Mouse (Mus musculus): ENCODE data around the gene 1700013G24Rik. TPM values are rescaled to one million over a fixed set of nuclear protein-coding genes. Genes with fewer than 3 reads are reported as not detected.

1700013G24Rik gene
- polyA plus RNA-seq, 1 experiment from 2014 or later, result not detected

- Histone ChIP-seq H3K4me3 (ENCODE audit: low read length) (no peak overlapping the region), H3K9ac (ENCODE audit: low read length) (no peak overlapping the region), H3K27ac (ENCODE audit: low read length) (no peak overlapping the region), H3K4me2 (ENCODE audit: low read depth, low read length) (no peak overlapping the region), H3K27me3 (ENCODE audit: control insufficient read depth, insufficient read depth, low read depth, low read length) (no peaks in the 10 kb centered on the region), H3K9me3 (ENCODE audit: control insufficient read depth, low read length) (no peaks in the 10 kb centered on the region), H3K4me1 (replicated peaks; ENCODE audit: control insufficient read depth, insufficient read depth, low read length) (no peaks in the 10 kb centered on the region), H3K36me3 (ENCODE audit: control insufficient read depth, insufficient read depth, low read length) (no peaks in the 10 kb centered on the region)
- no peak for ATAC-seq (ENCODE audit: low read depth)
- 83% methylated on average over 8 of the region's 8 CpGs for WGBS
Observed at GRCm38 (mm10) chr4:137436979-137437669, 16.0 kb upstream of the 1700013G24Rik start.

GRCm38 (mm10) chr4:137438842-137439241 lies 14.2 kb upstream of the 1700013G24Rik start:
- no peaks in the 10 kb centered on the region for H3K36me3 ChIP-seq (ENCODE audit: control insufficient read depth, insufficient read depth, low read length)
- no peak overlapping the region for H3K9ac ChIP-seq (ENCODE audit: low read length)
- WGBS, result 79% methylated on average over 8 of the region's 8 CpGs
- no peak for ATAC-seq (ENCODE audit: low read depth)
- no peaks in the 10 kb centered on the region for H3K27me3 ChIP-seq (ENCODE audit: control insufficient read depth, insufficient read depth, low read depth, low read length)
- no peak overlapping the region for H3K4me2 ChIP-seq (ENCODE audit: low read depth, low read length)
- no peak overlapping the region for H3K4me3 ChIP-seq (ENCODE audit: low read length)
- H3K9me3 ChIP-seq (ENCODE audit: control insufficient read depth, low read length), result no peaks in the 10 kb centered on the region
- H3K27ac ChIP-seq (ENCODE audit: low read length), result no peak overlapping the region
- H3K4me1 ChIP-seq (replicated peaks; ENCODE audit: control insufficient read depth, insufficient read depth, low read length), result no peaks in the 10 kb centered on the region

- no peak overlapping the region for H3K9ac ChIP-seq (ENCODE audit: low read length)
- no peak for ATAC-seq (ENCODE audit: low read depth)
- H3K36me3 ChIP-seq (ENCODE audit: control insufficient read depth, insufficient read depth, low read length), result no peaks in the 10 kb centered on the region
- WGBS, result 84% methylated on average over 4 of the region's 4 CpGs
- no peaks in the 10 kb centered on the region for H3K9me3 ChIP-seq (ENCODE audit: control insufficient read depth, low read length)
- no peaks in the 10 kb centered on the region for H3K27me3 ChIP-seq (ENCODE audit: control insufficient read depth, insufficient read depth, low read depth, low read length)
- no peaks in the 10 kb centered on the region for H3K4me1 ChIP-seq (replicated peaks; ENCODE audit: control insufficient read depth, insufficient read depth, low read length)
- H3K27ac ChIP-seq (ENCODE audit: low read length), result no peak overlapping the region
- H3K4me3 ChIP-seq (ENCODE audit: low read length), result no peak overlapping the region
- no peak overlapping the region for H3K4me2 ChIP-seq (ENCODE audit: low read depth, low read length)
Observed at GRCm38 (mm10) chr4:137441332-137441731, 11.8 kb upstream of the 1700013G24Rik start.

- H3K4me3 ChIP-seq (ENCODE audit: low read length), result no peak overlapping the region
- no peak overlapping the region for H3K9ac ChIP-seq (ENCODE audit: low read length)
- H3K9me3 ChIP-seq (ENCODE audit: control insufficient read depth, low read length), result no peaks in the 10 kb centered on the region
- H3K4me2 ChIP-seq (ENCODE audit: low read depth, low read length), result no peak overlapping the region
- H3K4me1 ChIP-seq (replicated peaks; ENCODE audit: control insufficient read depth, insufficient read depth, low read length), result peaks cover 12% of the 10 kb centered on the region
- no peak for ATAC-seq (ENCODE audit: low read depth)
- no peak overlapping the region for H3K27ac ChIP-seq (ENCODE audit: low read length)
- WGBS, result 10% methylated on average over 5 of the region's 5 CpGs
- H3K27me3 ChIP-seq (ENCODE audit: control insufficient read depth, insufficient read depth, low read depth, low read length), result no peaks in the 10 kb centered on the region
- no peaks in the 10 kb centered on the region for H3K36me3 ChIP-seq (ENCODE audit: control insufficient read depth, insufficient read depth, low read length)
Observed at GRCm38 (mm10) chr4:137443625-137444024, 9.5 kb upstream of the 1700013G24Rik start.

GRCm38 (mm10) chr4:137445881-137446280 lies 7.2 kb upstream of the 1700013G24Rik start:
- WGBS, result 86% methylated on average over 4 of the region's 4 CpGs
- Histone ChIP-seq H3K9ac (ENCODE audit: low read length) (no peak overlapping the region), H3K27ac (ENCODE audit: low read length) (no peak overlapping the region), H3K36me3 (ENCODE audit: control insufficient read depth, insufficient read depth, low read length) (no peaks in the 10 kb centered on the region), H3K27me3 (ENCODE audit: control insufficient read depth, insufficient read depth, low read depth, low read length) (no peaks in the 10 kb centered on the region), H3K9me3 (ENCODE audit: control insufficient read depth, low read length) (no peaks in the 10 kb centered on the region), H3K4me3 (ENCODE audit: low read length) (no peak overlapping the region), H3K4me2 (ENCODE audit: low read depth, low read length) (no peak overlapping the region), H3K4me1 (replicated peaks; ENCODE audit: control insufficient read depth, insufficient read depth, low read length) (peaks cover 15% of the 10 kb centered on the region)
- no peak for ATAC-seq (ENCODE audit: low read depth)

- Histone ChIP-seq H3K27me3 (ENCODE audit: control insufficient read depth, insufficient read depth, low read depth, low read length) (no peaks in the 10 kb centered on the region), H3K4me3 (ENCODE audit: low read length) (no peak overlapping the region), H3K4me2 (ENCODE audit: low read depth, low read length) (no peak overlapping the region), H3K36me3 (ENCODE audit: control insufficient read depth, insufficient read depth, low read length) (no peaks in the 10 kb centered on the region), H3K9ac (ENCODE audit: low read length) (no peak overlapping the region), H3K4me1 (replicated peaks; ENCODE audit: control insufficient read depth, insufficient read depth, low read length) (peaks cover 15% of the 10 kb centered on the region), H3K9me3 (ENCODE audit: control insufficient read depth, low read length) (no peaks in the 10 kb centered on the region), H3K27ac (ENCODE audit: low read length) (no peak overlapping the region)
- WGBS, result 50% methylated on average over 7 of the region's 7 CpGs
- ATAC-seq (ENCODE audit: low read depth), result no peak
Observed at GRCm38 (mm10) chr4:137447363-137448196, 5.5 kb upstream of the 1700013G24Rik start.

GRCm38 (mm10) chr4:137448197-137448596 lies 4.9 kb upstream of the 1700013G24Rik start:
- Histone ChIP-seq H3K4me3 (ENCODE audit: low read length) (no peak overlapping the region), H3K27ac (ENCODE audit: low read length) (no peak overlapping the region), H3K27me3 (ENCODE audit: control insufficient read depth, insufficient read depth, low read depth, low read length) (no peaks in the 10 kb centered on the region), H3K9ac (ENCODE audit: low read length) (no peak overlapping the region), H3K9me3 (ENCODE audit: control insufficient read depth, low read length) (no peaks in the 10 kb centered on the region), H3K4me2 (ENCODE audit: low read depth, low read length) (no peak overlapping the region), H3K4me1 (replicated peaks; ENCODE audit: control insufficient read depth, insufficient read depth, low read length) (peaks cover 15% of the 10 kb centered on the region), H3K36me3 (ENCODE audit: control insufficient read depth, insufficient read depth, low read length) (no peaks in the 10 kb centered on the region)
- peak; percentile 53 for ATAC-seq (ENCODE audit: low read depth)
- 11% methylated on average over 6 of the region's 6 CpGs for WGBS

- H3K4me1 ChIP-seq (replicated peaks; ENCODE audit: control insufficient read depth, insufficient read depth, low read length), result peaks cover 19% of the 10 kb centered on the region
- no peak overlapping the region for H3K4me3 ChIP-seq (ENCODE audit: low read length)
- 30% methylated on average over 2 of the region's 2 CpGs for WGBS
- no peaks in the 10 kb centered on the region for H3K27me3 ChIP-seq (ENCODE audit: control insufficient read depth, insufficient read depth, low read depth, low read length)
- no peak overlapping the region for H3K4me2 ChIP-seq (ENCODE audit: low read depth, low read length)
- ATAC-seq (ENCODE audit: low read depth), result peak; percentile 11
- H3K9ac ChIP-seq (ENCODE audit: low read length), result no peak overlapping the region
- H3K9me3 ChIP-seq (ENCODE audit: control insufficient read depth, low read length), result no peaks in the 10 kb centered on the region
- H3K36me3 ChIP-seq (ENCODE audit: control insufficient read depth, insufficient read depth, low read length), result no peaks in the 10 kb centered on the region
- H3K27ac ChIP-seq (ENCODE audit: low read length), result no peak overlapping the region
Observed at GRCm38 (mm10) chr4:137448641-137449040, 4.4 kb upstream of the 1700013G24Rik start.

- Histone ChIP-seq H3K27me3 (ENCODE audit: control insufficient read depth, insufficient read depth, low read depth, low read length) (no peaks in the 10 kb centered on the region), H3K36me3 (ENCODE audit: control insufficient read depth, insufficient read depth, low read length) (no peaks in the 10 kb centered on the region), H3K4me2 (ENCODE audit: low read depth, low read length) (no peak overlapping the region), H3K9ac (ENCODE audit: low read length) (no peak overlapping the region), H3K9me3 (ENCODE audit: control insufficient read depth, low read length) (no peaks in the 10 kb centered on the region), H3K4me1 (replicated peaks; ENCODE audit: control insufficient read depth, insufficient read depth, low read length) (peaks cover 23% of the 10 kb centered on the region), H3K27ac (ENCODE audit: low read length) (no peak overlapping the region), H3K4me3 (ENCODE audit: low read length) (no peak overlapping the region)
- WGBS, result 33% methylated on average over 2 of the region's 2 CpGs
- no peak for ATAC-seq (ENCODE audit: low read depth)
Observed at GRCm38 (mm10) chr4:137449132-137449531, 4.0 kb upstream of the 1700013G24Rik start.
